Mouse (Mus musculus): ENCODE data around the gene Ccdc158.

- TF ChIP-seq CTCF (IDR thresholded peaks at IDR 0.05; ENCODE audit: low read depth) (no peak), EP300 (IDR thresholded peaks at IDR 0.05; ENCODE audit: low read depth) (no peak)
Measured at GRCm38 (mm10) chr5:92714886-92715285, 39.8 kb upstream of the Ccdc158 start.
